Mouse (Mus musculus) embryo, embryonic 11 days (tissue): Measurements from ENCODE around the gene Slx1b.
"Not testable (repeated sequence)": the region's sequence is repeated elsewhere in the genome, so short reads cannot be mapped to it uniquely, and the experiment has no call there.

Experiments
- DNase-seq: peaks from one replicate; pipeline ENCODE4 v3.0.0-alpha.2; 2015

Slx1b gene

GRCm38 (mm10) chr7:126702861-126703756 is 7.5 kb upstream of the Slx1b start:
- no peak for DNase-seq

- no peak for DNase-seq
Observed at GRCm38 (mm10) chr7:126702358-126702757, 6.8 kb upstream of the Slx1b start.

GRCm38 (mm10) chr7:126701559-126702357 is 6.2 kb upstream of the Slx1b start:
- no peak for DNase-seq

GRCm38 (mm10) chr7:126701070-126701469 is 5.5 kb upstream of the Slx1b start:
- peak; percentile 94 for DNase-seq

- DNase-seq: no peak
Observed at GRCm38 (mm10) chr7:126700063-126701015, 4.8 kb upstream of the Slx1b start.

GRCm38 (mm10) chr7:126697838-126698237 is 2.3 kb upstream of the Slx1b start:
- DNase-seq: no peak

- DNase-seq: no peak
Observed at GRCm38 (mm10) chr7:126696886-126697285, 1.3 kb upstream of the Slx1b start.

- no peak for DNase-seq
Observed at GRCm38 (mm10) chr7:126696303-126696702, 719 bp upstream of the Slx1b start.

GRCm38 (mm10) chr7:126695210-126695611 is 373 bp downstream of the Slx1b start, which contains the start of gene Bola2:
TSS of gene Bola2 (plus strand) at chr7:126695401.
- DNase-seq: peak; percentile 79

GRCm38 (mm10) chr7:126694441-126695051 is 1.0 kb downstream of the Slx1b start:
- peak; percentile 31 for DNase-seq

- DNase-seq: no peak
Observed at GRCm38 (mm10) chr7:126693781-126694180, 1.8 kb downstream of the Slx1b start.

- peak; percentile 82 for DNase-seq
Observed at GRCm38 (mm10) chr7:126693256-126693655, 2.3 kb downstream of the Slx1b start.

GRCm38 (mm10) chr7:126692426-126692825 is 3.2 kb downstream of the Slx1b start:
- DNase-seq: no peak

- no peak for DNase-seq
Observed at GRCm38 (mm10) chr7:126691676-126692075, 3.9 kb downstream of the Slx1b start.

GRCm38 (mm10) chr7:126690737-126691136 is 4.8 kb downstream of the Slx1b start:
- DNase-seq: no peak

- no peak for DNase-seq
Observed at GRCm38 (mm10) chr7:126689021-126689420, 6.6 kb downstream of the Slx1b start.

GRCm38 (mm10) chr7:126688156-126688555 is 7.4 kb downstream of the Slx1b start:
- not testable (repeated sequence) for DNase-seq

GRCm38 (mm10) chr7:126681221-126681620 is 14.4 kb downstream of the Slx1b start:
- no peak for DNase-seq

GRCm38 (mm10) chr7:126679683-126680082 is 15.9 kb downstream of the Slx1b start:
- no peak for DNase-seq

GRCm38 (mm10) chr7:126678545-126679341 is 16.8 kb downstream of the Slx1b start:
- DNase-seq: no peak

GRCm38 (mm10) chr7:126676631-126677220 is 18.9 kb downstream of the Slx1b start:
- DNase-seq: no peak
